Mouse (Mus musculus) 3134 (cell line): Measurements from ENCODE around the gene Chchd6.

ENCODE experiments used
- DNase-seq: peaks from one replicate; pipeline ENCODE4 v3.0.0-alpha.2; 2011; ENCODE audit warnings: low spot score; ENCODE audit not compliant: insufficient read length; ENCODE audit errors: extremely low read depth

Gene Chchd6

GRCm38 (mm10) chr6:89535626-89536225, 59.7 kb downstream of the Chchd6 start:
- no peak for DNase-seq

DNA sequence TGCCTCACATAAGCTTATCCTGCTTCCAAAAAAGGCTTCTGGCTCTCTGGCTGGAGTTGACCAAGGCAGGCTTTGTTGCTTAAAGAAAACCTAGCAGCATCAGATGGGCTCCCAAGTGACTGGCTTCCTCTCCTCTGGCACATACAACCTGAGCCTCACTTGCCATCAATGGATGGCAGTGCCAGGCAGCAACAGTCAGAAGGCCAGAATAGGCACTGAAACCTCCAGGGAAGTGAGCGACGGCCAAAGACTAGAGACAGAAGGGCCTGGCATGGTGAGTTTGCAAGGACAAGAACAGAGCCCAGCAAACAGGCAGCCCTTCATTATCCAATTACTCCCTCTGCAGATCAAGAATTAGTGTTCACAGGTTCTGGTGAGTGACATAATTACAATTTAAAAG, 70.7 kb downstream of the Chchd6 start:
- no peak for DNase-seq

GRCm38 (mm10) chr6:89510154-89510553, 85.3 kb downstream of the Chchd6 start:
- DNase-seq, result no peak

- DNase-seq, result no peak
These were observed 86.7 kb downstream of the Chchd6 start for GRCm38 (mm10) chr6:89508725-89509124.

GRCm38 (mm10) chr6:89508263-89508662, 87.2 kb downstream of the Chchd6 start:
- DNase-seq, result peak; percentile 19

DNA sequence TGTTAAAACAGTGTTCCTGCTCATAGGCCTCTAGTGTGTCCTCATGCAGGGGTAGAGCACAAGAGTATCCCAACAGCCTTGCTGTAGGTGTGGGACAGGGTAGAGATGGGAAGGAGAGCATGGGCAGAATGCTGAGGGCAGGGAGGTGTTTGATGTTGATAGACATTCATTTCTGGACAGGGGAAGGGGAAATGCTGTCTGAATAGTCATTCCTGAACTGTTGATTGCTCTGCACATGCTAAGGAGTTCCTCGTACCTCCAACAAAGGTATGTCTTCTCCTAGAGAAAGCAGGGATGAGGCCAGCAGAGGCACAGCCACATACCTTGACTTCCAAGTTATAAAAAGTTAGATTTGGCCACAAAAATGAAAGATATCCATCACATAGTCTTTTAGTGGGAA, 95.5 kb downstream of the Chchd6 start:
- no peak for DNase-seq

- DNase-seq, result no peak
These were observed 96.5 kb downstream of the Chchd6 start for GRCm38 (mm10) chr6:89498764-89499516.

DNA sequence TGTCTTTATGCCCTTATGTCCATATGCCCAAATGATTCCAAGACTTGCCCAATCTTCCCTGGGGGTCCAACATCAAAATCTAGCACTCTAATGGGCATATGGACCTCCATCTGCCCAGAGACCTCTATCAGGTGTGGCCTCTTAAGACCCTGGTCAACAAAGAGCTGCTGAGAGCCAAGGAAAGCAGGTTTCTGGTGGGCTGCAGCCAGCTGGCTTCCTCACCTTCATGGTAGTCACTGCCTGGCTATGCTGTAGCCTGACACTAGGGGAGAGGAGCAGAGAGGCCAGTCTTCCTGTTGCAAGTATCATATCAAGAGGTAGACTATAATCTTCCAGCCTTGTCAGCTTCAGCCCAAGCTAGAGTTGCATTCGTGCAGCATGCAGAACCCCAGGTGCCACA, 98.5 kb downstream of the Chchd6 start:
- DNase-seq, result no peak

- DNase-seq, result no peak
These were observed 103.1 kb downstream of the Chchd6 start for GRCm38 (mm10) chr6:89492368-89492767.

DNA sequence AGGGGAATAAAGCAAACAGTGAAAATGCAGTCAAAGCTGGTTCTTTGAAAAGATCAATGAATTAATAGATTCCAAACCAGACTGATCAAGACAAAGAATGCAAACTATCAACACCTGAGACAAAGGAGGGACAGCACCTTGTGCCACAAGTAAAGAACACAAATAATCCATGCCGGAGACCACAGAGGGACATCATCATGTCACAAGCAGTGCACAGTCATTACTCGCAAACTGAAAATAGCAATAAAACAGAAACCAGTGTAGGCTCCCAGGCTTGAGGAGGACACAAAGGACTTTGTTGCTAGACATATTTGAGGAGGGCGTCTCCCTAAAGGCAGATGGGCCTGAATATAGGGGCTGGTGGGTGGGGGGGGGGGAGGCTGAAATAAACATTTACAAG, 105.1 kb downstream of the Chchd6 start:
- no peak for DNase-seq

GRCm38 (mm10) chr6:89489533-89489932, 105.9 kb downstream of the Chchd6 start:
- no peak for DNase-seq

- DNase-seq, result no peak
These were observed 109.4 kb downstream of the Chchd6 start for GRCm38 (mm10) chr6:89486055-89486454.

DNA sequence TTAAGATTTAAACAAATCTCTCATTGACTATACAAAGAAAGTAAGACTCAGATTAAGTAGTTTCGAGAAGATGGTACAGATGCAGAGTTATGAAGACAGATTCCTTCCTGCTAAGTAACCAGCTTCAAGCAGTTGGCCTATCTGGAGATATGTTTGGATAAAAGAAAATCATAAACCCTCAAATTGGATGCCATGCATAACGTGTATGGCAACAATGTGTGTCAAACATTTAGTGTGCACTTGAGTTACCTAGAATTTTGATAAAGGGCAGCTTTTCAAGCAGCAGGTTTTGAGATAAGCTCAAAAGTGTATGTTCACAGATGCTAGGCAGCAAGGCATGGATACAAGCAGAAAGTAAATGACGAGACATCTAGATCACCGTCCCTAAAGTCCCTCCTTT, 114.3 kb downstream of the Chchd6 start:
- no peak for DNase-seq

DNA sequence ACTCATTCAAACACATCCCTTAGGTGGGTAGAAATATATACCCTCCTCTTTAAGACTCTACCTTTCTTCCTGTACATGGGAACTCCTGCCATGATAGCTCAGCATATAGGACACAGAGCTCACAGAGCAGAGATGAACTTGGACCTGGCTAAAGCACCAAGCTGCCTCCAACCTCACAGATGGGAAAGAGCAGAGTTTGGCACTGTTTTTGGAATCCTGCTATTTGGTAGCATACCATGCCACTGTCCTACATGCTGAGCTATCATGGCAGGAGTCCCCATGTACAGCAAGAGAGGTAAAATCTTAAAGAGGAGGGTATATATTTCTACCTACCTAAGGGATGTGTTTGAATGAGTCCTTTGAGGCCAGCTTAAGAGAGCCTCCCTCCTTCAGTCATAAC, 127.5 kb downstream of the Chchd6 start:
- DNase-seq, result no peak

GRCm38 (mm10) chr6:89467290-89467689, 128.2 kb downstream of the Chchd6 start:
- DNase-seq, result no peak

- no peak for DNase-seq
These were observed 128.6 kb downstream of the Chchd6 start for GRCm38 (mm10) chr6:89466875-89467274.

DNA sequence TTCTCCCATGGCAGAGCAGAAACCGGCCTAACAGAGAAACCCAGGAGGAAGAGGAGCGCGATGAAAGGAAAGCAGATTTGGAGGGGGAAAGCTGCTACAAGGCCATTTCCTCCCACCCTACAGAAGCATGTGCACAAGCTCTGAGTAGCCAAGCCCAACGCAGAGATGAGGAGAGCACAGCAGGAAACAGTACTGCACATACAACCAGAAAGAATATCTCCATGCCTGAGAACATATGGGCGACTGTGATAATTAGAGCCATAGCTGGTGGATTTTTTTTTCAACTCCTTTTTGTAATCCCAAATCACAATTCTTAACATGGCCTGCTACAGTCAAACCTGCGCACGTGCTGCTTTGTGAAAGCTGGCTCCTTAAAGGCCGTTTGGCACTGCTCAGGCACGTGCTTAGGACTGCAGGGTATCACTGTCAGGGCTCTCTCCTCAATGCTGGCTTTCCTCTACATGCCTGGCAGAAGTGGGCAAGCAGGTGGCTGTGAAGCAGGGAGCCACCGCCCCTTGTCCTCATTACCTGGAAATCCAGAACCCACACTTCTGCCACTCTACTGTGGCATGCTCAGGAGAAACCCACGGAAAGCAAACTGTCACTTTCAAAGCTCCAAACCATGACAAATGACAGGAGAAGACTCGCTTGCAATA, 129.3 kb downstream of the Chchd6 start:
- DNase-seq, result no peak

DNA sequence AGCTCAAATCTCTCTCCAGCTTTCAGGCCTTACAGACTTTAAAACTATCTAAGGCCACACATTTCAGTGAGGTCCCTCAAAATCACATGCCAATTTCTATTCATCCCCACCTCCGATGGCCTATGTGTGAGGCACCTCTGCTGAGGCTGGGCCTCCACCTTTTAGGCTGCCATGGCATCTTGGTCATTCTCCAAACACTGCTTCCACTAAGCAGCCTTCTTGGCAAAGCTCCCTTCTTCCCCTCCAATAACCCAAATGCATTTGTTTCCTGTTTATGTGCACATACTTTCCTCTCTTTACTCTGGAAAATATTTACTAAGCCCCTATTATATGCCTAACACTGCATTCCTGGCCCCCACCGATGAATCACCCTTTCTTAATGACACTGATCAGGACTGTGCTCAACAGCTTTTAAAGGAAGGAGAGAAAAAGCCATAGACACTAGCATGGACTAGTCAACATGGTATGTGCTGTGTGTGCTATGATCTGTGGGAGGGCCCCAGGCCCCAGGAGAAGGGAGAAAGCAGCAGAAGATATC, 133.2 kb downstream of the Chchd6 start:
- DNase-seq, result no peak

GRCm38 (mm10) chr6:89461250-89462222, 133.9 kb downstream of the Chchd6 start:
- DNase-seq, result no peak

GRCm38 (mm10) chr6:89459634-89460033, 135.8 kb downstream of the Chchd6 start:
- no peak for DNase-seq

DNA sequence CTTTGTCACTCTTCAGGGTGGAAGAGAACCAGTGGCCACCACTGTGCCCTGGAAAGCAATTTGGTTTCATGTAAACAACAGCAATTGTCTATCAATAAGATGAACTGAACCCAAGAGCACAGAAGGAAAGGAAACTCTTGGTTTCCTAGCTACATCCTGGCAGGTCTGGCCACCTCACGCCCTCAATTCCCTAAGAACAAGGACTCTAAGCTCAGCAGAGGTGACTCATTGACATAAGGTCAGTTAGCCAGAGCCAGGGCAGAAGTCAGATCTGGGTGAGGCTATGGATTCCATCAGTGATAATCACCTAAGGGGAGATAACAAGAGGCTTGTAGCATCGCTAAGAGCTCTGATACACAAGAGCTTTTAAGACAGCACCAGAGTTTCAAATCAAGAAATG, 137.9 kb downstream of the Chchd6 start:
- peak; percentile 13 for DNase-seq
